Mouse (Mus musculus): ENCODE results near the gene A230072I06Rik. TPM values are rescaled to one million over a fixed set of nuclear protein-coding genes. Genes with fewer than 3 reads are reported as not detected.
A peak's percentile ranks its signal among the peaks of the same experiment; 100 is the strongest.

The A230072I06Rik gene
- polyA plus RNA-seq, 1 experiment from 2014 or later, result not detected

GRCm38 (mm10) chr8:12290551-12290950 lies 11.9 kb downstream of the A230072I06Rik start:
- Histone ChIP-seq H3K4me1 (peaks cover 10% of the 10 kb centered on the region; the same call in 1 of the 2 replicates), H3K27me3 (ENCODE audit: poor library complexity, severe bottlenecking) (peaks cover 37% of the 10 kb centered on the region), H3K9me3 (no peaks in the 10 kb centered on the region), H3K36me3 (replicated peaks) (no peaks in the 10 kb centered on the region), H3K27ac (no peak overlapping the region), H3K4me3 (no peak overlapping the region)
- DNase-seq (ENCODE audit: extremely low spot score, low spot score), result no peak

GRCm38 (mm10) chr8:12298326-12298950 lies 19.8 kb downstream of the A230072I06Rik start:
- H3K27me3 ChIP-seq (ENCODE audit: poor library complexity, severe bottlenecking), result peaks cover 65% of the 10 kb centered on the region
- WGBS, result 85% methylated on average over 10 of the region's 10 CpGs
- H3K4me1 ChIP-seq, result peaks cover 22% of the 10 kb centered on the region
- H3K27ac ChIP-seq, result no peak overlapping the region
- no peaks in the 10 kb centered on the region for H3K9me3 ChIP-seq
- no peaks in the 10 kb centered on the region for H3K36me3 ChIP-seq (replicated peaks)
- H3K4me3 ChIP-seq, result no peak overlapping the region
- DNase-seq (ENCODE audit: extremely low spot score, low spot score), result no peak

DNA sequence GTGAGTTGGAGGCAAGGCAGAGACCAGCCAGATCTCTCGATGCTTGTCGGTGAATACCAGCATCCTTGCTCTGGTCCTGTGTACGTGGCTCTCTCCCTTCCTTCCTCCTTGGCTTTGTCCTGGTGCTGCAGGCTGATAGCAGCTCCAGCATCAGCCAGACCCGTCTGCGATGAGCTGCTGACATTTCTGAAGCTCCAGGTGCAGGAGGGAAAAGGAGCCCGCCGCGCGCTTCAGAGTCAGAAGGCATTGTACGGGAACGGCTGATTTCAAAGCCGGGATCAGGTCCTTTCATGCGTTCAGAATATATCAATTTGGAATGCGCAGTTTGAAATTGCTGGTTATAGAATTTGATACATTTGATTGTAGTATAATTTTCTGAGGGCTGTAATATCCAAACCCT lies 23.4 kb downstream of the A230072I06Rik start:
- H3K4me3 ChIP-seq, result no peak overlapping the region
- H3K27me3 ChIP-seq (ENCODE audit: poor library complexity, severe bottlenecking), result peaks cover 70% of the 10 kb centered on the region
- no peaks in the 10 kb centered on the region for H3K9me3 ChIP-seq
- WGBS, result 70% methylated on average over 14 of the region's 14 CpGs
- no peak for DNase-seq (ENCODE audit: extremely low spot score, low spot score)
- no peaks in the 10 kb centered on the region for H3K36me3 ChIP-seq (replicated peaks)
- H3K27ac ChIP-seq, result no peak overlapping the region
- H3K4me1 ChIP-seq, result peaks cover 16% of the 10 kb centered on the region

GRCm38 (mm10) chr8:12312975-12313734 lies 34.5 kb downstream of the A230072I06Rik start:
- Histone ChIP-seq H3K4me3 (no peak overlapping the region), H3K27me3 (ENCODE audit: poor library complexity, severe bottlenecking) (peaks cover 100% of the 10 kb centered on the region), H3K27ac (no peak overlapping the region), H3K4me1 (peaks cover 27% of the 10 kb centered on the region), H3K9me3 (peaks cover 5% of the 10 kb centered on the region; the same call in 1 of the 2 replicates), H3K36me3 (replicated peaks) (no peaks in the 10 kb centered on the region)
- no peak for DNase-seq (ENCODE audit: extremely low spot score, low spot score)
- WGBS, result 44% methylated on average over 16 of the region's 16 CpGs

DNA sequence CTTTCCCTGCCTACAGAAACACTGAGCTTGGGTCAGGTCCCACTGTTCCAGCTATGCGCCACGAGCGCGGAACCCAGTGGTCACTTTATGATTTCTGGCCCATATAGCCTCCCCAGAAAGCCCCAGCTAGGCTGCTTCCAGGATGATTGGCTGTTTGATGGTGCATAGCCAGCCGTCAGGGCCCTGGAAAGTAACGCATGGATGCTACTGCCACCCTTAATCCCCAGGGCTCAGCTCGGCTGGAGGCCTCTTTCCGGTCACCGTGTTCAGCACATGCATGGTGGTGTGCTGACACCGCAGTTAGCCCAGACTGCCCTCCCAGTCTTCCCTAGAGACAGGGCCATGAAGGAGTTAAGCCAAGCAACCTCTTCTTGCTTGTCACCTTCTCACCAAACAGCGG lies 35.6 kb downstream of the A230072I06Rik start:
- no peaks in the 10 kb centered on the region for H3K9me3 ChIP-seq
- 36% methylated on average over 11 of the region's 11 CpGs for WGBS
- peaks cover 100% of the 10 kb centered on the region for H3K27me3 ChIP-seq (ENCODE audit: poor library complexity, severe bottlenecking)
- no peak overlapping the region for H3K4me3 ChIP-seq
- H3K27ac ChIP-seq, result no peak overlapping the region
- no peaks in the 10 kb centered on the region for H3K36me3 ChIP-seq (replicated peaks)
- H3K4me1 ChIP-seq, result peaks cover 27% of the 10 kb centered on the region
- DNase-seq (ENCODE audit: extremely low spot score, low spot score), result no peak

- H3K27ac ChIP-seq, result no peak overlapping the region
- no peaks in the 10 kb centered on the region for H3K36me3 ChIP-seq (replicated peaks)
- WGBS, result 70% methylated on average over 5 of the region's 5 CpGs
- no peak for DNase-seq (ENCODE audit: extremely low spot score, low spot score)
- H3K9me3 ChIP-seq, result no peaks in the 10 kb centered on the region
- peaks cover 37% of the 10 kb centered on the region for H3K4me1 ChIP-seq
- no peak overlapping the region for H3K4me3 ChIP-seq
- peaks cover 100% of the 10 kb centered on the region for H3K27me3 ChIP-seq (ENCODE audit: poor library complexity, severe bottlenecking)
Measured at GRCm38 (mm10) chr8:12315177-12315576, 36.6 kb downstream of the A230072I06Rik start.

- 79% methylated on average over 11 of the region's 11 CpGs for WGBS
Measured at GRCm38 (mm10) chr8:12319755-12320455, 41.3 kb downstream of the A230072I06Rik start.

DNA sequence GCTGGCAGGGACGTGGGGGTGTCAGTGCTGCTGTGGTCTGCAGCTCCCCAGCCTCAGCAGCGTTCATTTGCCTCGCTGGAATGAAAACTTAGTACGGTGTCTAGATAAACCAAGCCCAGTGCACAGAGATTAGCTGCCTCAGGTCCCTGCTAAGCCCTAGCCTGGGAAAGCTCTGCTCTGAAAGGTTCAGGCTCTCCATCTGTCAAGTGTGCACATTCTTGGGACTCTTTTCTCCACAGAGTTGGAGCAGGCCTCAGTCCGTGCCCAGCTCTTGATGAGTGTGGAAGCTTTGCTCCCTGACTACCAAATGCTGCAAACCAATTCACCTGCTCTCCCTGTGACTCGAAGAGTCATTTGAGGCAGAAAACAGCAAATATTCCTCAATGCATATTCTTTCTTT lies 43.5 kb downstream of the A230072I06Rik start:
- H3K27me3 ChIP-seq (ENCODE audit: poor library complexity, severe bottlenecking), result peaks cover 100% of the 10 kb centered on the region
- peaks cover 56% of the 10 kb centered on the region for H3K4me1 ChIP-seq
- 81% methylated on average over 6 of the region's 6 CpGs for WGBS
- H3K27ac ChIP-seq, result peak overlapping the region; percentile 8; the same call in 1 of the 2 replicates
- no peaks in the 10 kb centered on the region for H3K9me3 ChIP-seq
- no peaks in the 10 kb centered on the region for H3K36me3 ChIP-seq (replicated peaks)
- no peak for DNase-seq (ENCODE audit: extremely low spot score, low spot score)
- H3K4me3 ChIP-seq, result no peak overlapping the region

More at GRCm38 (mm10) chr8:12319755-12320455, 41.3 kb downstream of the A230072I06Rik start:
- Histone ChIP-seq H3K27ac (no peak overlapping the region), H3K27me3 (ENCODE audit: poor library complexity, severe bottlenecking) (peaks cover 100% of the 10 kb centered on the region), H3K9me3 (no peaks in the 10 kb centered on the region), H3K4me1 (peaks cover 46% of the 10 kb centered on the region), H3K4me3 (no peak overlapping the region), H3K36me3 (replicated peaks) (no peaks in the 10 kb centered on the region)
- no peak for DNase-seq (ENCODE audit: extremely low spot score, low spot score)

GRCm38 (mm10) chr8:12323238-12323637 lies 44.6 kb downstream of the A230072I06Rik start:
- no peak overlapping the region for H3K4me3 ChIP-seq
- no peak for DNase-seq (ENCODE audit: extremely low spot score, low spot score)
- H3K9me3 ChIP-seq, result no peaks in the 10 kb centered on the region
- peaks cover 100% of the 10 kb centered on the region for H3K27me3 ChIP-seq (ENCODE audit: poor library complexity, severe bottlenecking)
- H3K4me1 ChIP-seq, result peaks cover 68% of the 10 kb centered on the region
- H3K27ac ChIP-seq, result no peak overlapping the region
- 77% methylated on average over 3 of the region's 3 CpGs for WGBS
- H3K36me3 ChIP-seq (replicated peaks), result no peaks in the 10 kb centered on the region

DNA sequence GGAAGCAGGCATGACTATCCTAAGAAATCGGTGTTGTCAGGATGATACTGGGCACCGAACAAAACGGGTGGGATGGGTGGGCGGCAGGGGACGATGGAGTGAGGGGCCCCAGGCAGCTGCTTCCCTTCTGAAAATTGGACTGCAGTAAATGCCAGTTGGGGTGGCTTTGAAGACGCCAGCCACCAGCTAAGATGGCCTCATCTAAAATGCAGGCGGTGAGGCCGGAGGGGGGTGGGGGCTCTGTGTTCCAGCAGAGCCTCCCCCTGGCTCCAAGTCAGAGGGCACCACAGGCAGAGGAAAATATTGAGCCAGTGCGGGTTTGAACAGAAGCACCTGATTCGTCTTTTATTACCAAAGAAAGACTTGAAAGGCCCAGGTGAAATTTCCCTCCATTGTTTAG lies 45.9 kb downstream of the A230072I06Rik start:
- 21% methylated on average over 10 of the region's 10 CpGs for WGBS
- peaks cover 99% of the 10 kb centered on the region for H3K27me3 ChIP-seq (ENCODE audit: poor library complexity, severe bottlenecking)
- H3K9me3 ChIP-seq, result no peaks in the 10 kb centered on the region
- no peaks in the 10 kb centered on the region for H3K36me3 ChIP-seq (replicated peaks)
- peak overlapping the region; percentile 51; the same call in 1 of the 2 replicates for H3K27ac ChIP-seq
- H3K4me3 ChIP-seq, result peak overlapping the region; percentile 22; the same call in 1 of the 2 replicates
- peaks cover 75% of the 10 kb centered on the region for H3K4me1 ChIP-seq
- no peak for DNase-seq (ENCODE audit: extremely low spot score, low spot score)

- peak; percentile 49 for DNase-seq (ENCODE audit: extremely low spot score, low spot score)
- peak overlapping the region; percentile 22; the same call in 1 of the 2 replicates for H3K4me3 ChIP-seq
- H3K36me3 ChIP-seq (replicated peaks), result no peaks in the 10 kb centered on the region
- no peaks in the 10 kb centered on the region for H3K9me3 ChIP-seq
- 15% methylated on average over 16 of the region's 16 CpGs for WGBS
- peak overlapping the region; percentile 51; the same call in 1 of the 2 replicates for H3K27ac ChIP-seq
- H3K4me1 ChIP-seq, result peaks cover 74% of the 10 kb centered on the region
- H3K27me3 ChIP-seq (ENCODE audit: poor library complexity, severe bottlenecking), result peaks cover 99% of the 10 kb centered on the region
Measured at GRCm38 (mm10) chr8:12324991-12325601, 46.5 kb downstream of the A230072I06Rik start.

- peak; percentile 21 for DNase-seq (ENCODE audit: extremely low spot score, low spot score)
- Histone ChIP-seq H3K4me1 (peaks cover 70% of the 10 kb centered on the region), H3K9me3 (no peaks in the 10 kb centered on the region), H3K27me3 (ENCODE audit: poor library complexity, severe bottlenecking) (peaks cover 99% of the 10 kb centered on the region), H3K36me3 (replicated peaks) (no peaks in the 10 kb centered on the region), H3K4me3 (peak overlapping the region; percentile 24; the same call in 1 of the 2 replicates), H3K27ac (peak overlapping the region; percentile 68; the same call in 1 of the 2 replicates)
- 54% methylated on average over 13 of the region's 13 CpGs for WGBS
Measured at GRCm38 (mm10) chr8:12327187-12327586, 48.6 kb downstream of the A230072I06Rik start.

Measured in forebrain, embryonic 10.5 days (tissue).